ENCODE assay signal across 28 mouse cellular contexts in the genomic region with DNA sequence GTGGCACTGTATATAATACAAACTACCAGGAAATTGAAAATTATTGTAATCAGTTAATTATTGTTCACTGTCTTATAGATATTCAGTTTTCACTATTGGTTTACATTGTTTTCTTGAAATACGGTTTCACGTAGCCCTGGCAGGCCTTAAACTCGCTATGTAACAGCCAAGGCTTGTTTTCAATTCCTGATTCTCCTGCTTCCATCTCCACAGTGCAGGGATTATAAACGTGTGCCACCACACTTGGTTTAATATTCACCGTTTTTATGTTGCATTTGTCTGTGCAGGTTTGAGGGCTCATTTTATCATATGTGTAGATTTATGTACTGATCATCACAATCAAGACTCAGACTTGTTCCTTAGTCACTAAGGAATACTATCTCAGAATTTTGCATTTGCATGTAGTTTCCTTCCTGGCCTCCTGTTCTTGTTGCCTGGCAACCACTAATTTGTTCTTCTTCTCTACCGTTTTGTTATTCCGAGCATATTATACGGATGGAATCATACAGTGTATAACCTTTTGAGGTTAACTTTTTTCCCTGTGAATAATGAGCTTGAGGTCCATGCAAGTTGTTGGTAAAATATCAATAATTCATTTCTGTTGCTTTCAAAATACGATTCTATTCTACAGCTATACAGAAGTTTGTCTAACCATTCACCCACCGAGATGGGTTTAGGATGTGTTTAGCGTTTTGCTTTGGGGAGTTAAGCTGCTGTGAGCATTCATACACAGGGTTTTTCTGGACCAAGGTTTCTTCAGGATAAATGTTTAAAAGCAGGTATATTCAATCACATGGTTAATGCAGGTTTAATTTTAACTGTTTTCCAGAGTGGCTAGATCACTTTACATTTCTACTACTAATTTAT. TPM values are rescaled to one million over a fixed set of nuclear protein-coding genes. Genes with fewer than 3 reads are reported as not detected.
DNase-seq lines count a peak whose midpoint lies in the region; ATAC-seq and TF ChIP-seq lines count a peak whose summit lies in the region.
"Had no signal": no experiment of that assay in that cellular context is flagged by ENCODE, and none has a peak within 500 bp of the region (broad histone marks: within the 10 kb centered on the region; RNA-seq: fewer than 3 reads in every experiment).

No protein-coding gene starts in this region.

- no peak overlapping the region for H3K27ac ChIP-seq in hindbrain, embryonic 11.5 days (ENCODE audit: low read depth, low read length)
- no peak overlapping the region for H3K27ac ChIP-seq in hindbrain, embryonic 13.5 days
- H3K27ac ChIP-seq in midbrain, embryonic 13.5 days = no peak overlapping the region; the same call in 1 of the 2 replicates
- no peak overlapping the region for H3K27ac ChIP-seq in midbrain, embryonic 10.5 days (replicated peaks)
- H3K27ac ChIP-seq in forebrain, postnatal 0 days (ENCODE audit: low read depth, low read length) = peak overlapping the region; percentile 54
- H3K27ac ChIP-seq: embryonic facial prominence, embryonic 10.5 days; liver, embryonic 13.5 days had no signal

- no peaks in the 10 kb centered on the region for H3K9me3 ChIP-seq in hindbrain, embryonic 11.5 days (ENCODE audit: control insufficient read depth, low read length)
- H3K9me3 ChIP-seq in hindbrain, embryonic 13.5 days = no peaks in the 10 kb centered on the region
- H3K9me3 ChIP-seq in midbrain, embryonic 13.5 days = no peaks in the 10 kb centered on the region
- H3K9me3 ChIP-seq in midbrain, embryonic 10.5 days (replicated peaks) = no peaks in the 10 kb centered on the region
- H3K9me3 ChIP-seq in forebrain, postnatal 0 days (ENCODE audit: low read length) = no peaks in the 10 kb centered on the region
- H3K9me3 ChIP-seq: embryonic facial prominence, embryonic 10.5 days; G1E; liver, embryonic 13.5 days had no signal

- no peak overlapping the region for H3K9ac ChIP-seq in hindbrain, embryonic 11.5 days (ENCODE audit: low read depth, low read length)
- H3K9ac ChIP-seq in hindbrain, embryonic 13.5 days = no peak overlapping the region
- no peak overlapping the region for H3K9ac ChIP-seq in midbrain, embryonic 13.5 days (replicated peaks)
- no peak overlapping the region for H3K9ac ChIP-seq in forebrain, postnatal 0 days
- H3K9ac ChIP-seq: liver, embryonic 13.5 days; lung, embryonic 14.5 days had no signal

- no peak overlapping the region for H3K4me3 ChIP-seq in hindbrain, embryonic 11.5 days (ENCODE audit: low read depth, low read length)
- no peak overlapping the region for H3K4me3 ChIP-seq in hindbrain, embryonic 13.5 days
- H3K4me3 ChIP-seq in midbrain, embryonic 13.5 days (replicated peaks) = no peak overlapping the region
- no peak overlapping the region for H3K4me3 ChIP-seq in midbrain, embryonic 10.5 days
- no peak overlapping the region for H3K4me3 ChIP-seq in forebrain, postnatal 0 days (ENCODE audit: low read depth, low read length)
- H3K4me3 ChIP-seq: embryonic facial prominence, embryonic 10.5 days; liver, embryonic 13.5 days had no signal

- no peak for ATAC-seq in hindbrain, embryonic 11.5 days (ENCODE audit: low FRiP score)
- no peak for ATAC-seq in hindbrain, embryonic 13.5 days (ENCODE audit: low FRiP score)
- ATAC-seq in midbrain, embryonic 13.5 days = peak; percentile 65
- peak; percentile 89 for ATAC-seq in forebrain, postnatal 0 days
- ATAC-seq: inflammation-experienced regulatory T-cells, adult 6 months; Patski had no signal

- no peaks in the 10 kb centered on the region for H3K36me3 ChIP-seq in hindbrain, embryonic 11.5 days (ENCODE audit: control insufficient read depth, insufficient read depth, low read length)
- H3K36me3 ChIP-seq in hindbrain, embryonic 13.5 days = no peaks in the 10 kb centered on the region
- H3K36me3 ChIP-seq in midbrain, embryonic 13.5 days = no peaks in the 10 kb centered on the region
- H3K36me3 ChIP-seq in midbrain, embryonic 10.5 days = no peaks in the 10 kb centered on the region
- H3K36me3 ChIP-seq in forebrain, postnatal 0 days (ENCODE audit: insufficient read depth) = no peaks in the 10 kb centered on the region
- H3K36me3 ChIP-seq: embryonic facial prominence, embryonic 10.5 days; G1E; liver, embryonic 13.5 days had no signal

- TF ChIP-seq CTCF in forebrain, postnatal 0 days (IDR thresholded peaks at IDR 0.05; ENCODE audit: low read depth) = no peak

- H3K27me3 ChIP-seq in hindbrain, embryonic 11.5 days (ENCODE audit: control insufficient read depth, insufficient read depth, low read length) = peaks cover 7% of the 10 kb centered on the region; the same call in 1 of the 2 replicates
- H3K27me3 ChIP-seq in hindbrain, embryonic 13.5 days = peaks cover 60% of the 10 kb centered on the region
- H3K27me3 ChIP-seq in midbrain, embryonic 13.5 days = peaks cover 65% of the 10 kb centered on the region
- peaks cover 97% of the 10 kb centered on the region for H3K27me3 ChIP-seq in midbrain, embryonic 10.5 days (ENCODE audit: low read depth, poor library complexity, severe bottlenecking)
- no peaks in the 10 kb centered on the region for H3K27me3 ChIP-seq in forebrain, postnatal 0 days (ENCODE audit: insufficient read depth, low read length)
- H3K27me3 ChIP-seq: CH12.LX had no signal

- WGBS in hindbrain, embryonic 11.5 days = 76% methylated on average over 11 of the region's 11 CpGs
- WGBS in hindbrain, embryonic 13.5 days = 59% methylated on average over 11 of the region's 11 CpGs
- WGBS in midbrain, embryonic 13.5 days = 63% methylated on average over 11 of the region's 11 CpGs
- 85% methylated on average over 11 of the region's 11 CpGs for WGBS in midbrain, embryonic 10.5 days
- WGBS in forebrain, postnatal 0 days = 42% methylated on average over 11 of the region's 11 CpGs

- H3K4me1 ChIP-seq in hindbrain, embryonic 11.5 days (replicated peaks; ENCODE audit: control insufficient read depth, insufficient read depth, low read length) = no peaks in the 10 kb centered on the region
- no peaks in the 10 kb centered on the region; the same call in 1 of the 2 replicates for H3K4me1 ChIP-seq in hindbrain, embryonic 13.5 days (replicated peaks)
- H3K4me1 ChIP-seq in midbrain, embryonic 13.5 days (replicated peaks) = no peaks in the 10 kb centered on the region
- H3K4me1 ChIP-seq in midbrain, embryonic 10.5 days = no peaks in the 10 kb centered on the region
- H3K4me1 ChIP-seq in forebrain, postnatal 0 days (ENCODE audit: insufficient read depth) = no peaks in the 10 kb centered on the region
- H3K4me1 ChIP-seq: embryonic facial prominence, embryonic 10.5 days; liver, embryonic 13.5 days had no signal

- no peak overlapping the region for H3K4me2 ChIP-seq in hindbrain, embryonic 11.5 days (replicated peaks; ENCODE audit: low read depth, low read length)
- no peak overlapping the region for H3K4me2 ChIP-seq in hindbrain, embryonic 13.5 days
- H3K4me2 ChIP-seq in midbrain, embryonic 13.5 days (replicated peaks) = no peak overlapping the region
- H3K4me2 ChIP-seq in forebrain, postnatal 0 days (ENCODE audit: low read depth) = no peak overlapping the region
- H3K4me2 ChIP-seq: liver, embryonic 13.5 days; lung, embryonic 14.5 days had no signal

- DNase-seq in hindbrain, embryonic 11.5 days (ENCODE audit: low spot score) = peak; percentile 1
- no peak for DNase-seq in midbrain, embryonic 10.5 days (ENCODE audit: low spot score)
- DNase-seq in forebrain, postnatal 0 days = peak; percentile 50
- DNase-seq in telencephalon, adult 2 months (ENCODE audit: low read depth, low spot score) = peak; percentile 6
- no peak for DNase-seq in adrenal gland, adult 2 months
- DNase-seq: adrenal gland, postnatal 14 days; B cell, adult 2 months; cerebellum, adult 11 months; cerebellum, postnatal 10 days; kidney, adult 8-10 months; kidney, postnatal 10 days; liver, embryonic 13.5 days; lung, embryonic 14.5 days; thymus, adult 2 months had no signal

RNA-seq across cellular contexts. Expression of a gene that starts 45.3 kb away (rescaled TPM):
- 0.25 TPM in 1 of 2 replicates, not detected in the other for polyA plus RNA-seq in hindbrain, embryonic 11.5 days (2014; fragmentation: Nextera tagmentation; extraction: Ambion mirVana)
- polyA plus RNA-seq in hindbrain, embryonic 13.5 days (2015; fragmentation: Nextera tagmentation; extraction: Ambion mirVana) = 0.06 and 0.26 TPM in 2 replicates
- polyA plus RNA-seq in midbrain, embryonic 13.5 days (2015; fragmentation: Nextera tagmentation; extraction: Ambion mirVana) = 0.10 and 0.15 TPM in 2 replicates
- 0.12 and 0.20 TPM in 2 replicates for polyA plus RNA-seq in midbrain, embryonic 10.5 days (2016; fragmentation: Nextera tagmentation; extraction: Ambion mirVana)
- total RNA-seq in forebrain, postnatal 0 days (2014; rRNA removed) = 0.24 and 0.31 TPM in 2 replicates
- polyA plus RNA-seq in forebrain, postnatal 0 days (2015; fragmentation: Nextera tagmentation; extraction: Ambion mirVana) = 0.39 and 0.42 TPM in 2 replicates
- total RNA-seq in adrenal gland, adult 2 months (2021) = not detected
- not detected in 2 replicates for polyA plus RNA-seq in adrenal gland, adult 2 months (2012; rRNA removed)
- total RNA-seq: adrenal gland, postnatal 14 days; gastrocnemius, adult 18-20 months; heart, adult 8-10 months; heart, postnatal 25 days; monocyte, adult 5-6 weeks; neutrophil, adult 5-6 weeks had no signal
- polyA plus RNA-seq: G1E; heart, embryonic 14.5 days; inflammation-experienced regulatory T-cells, adult 6 months; lung, embryonic 14.5 days; Patski; small intestine, adult 2 months had no signal

RNA-seq across cellular contexts. Expression of a gene that starts 45.6 kb away (rescaled TPM):
- polyA plus RNA-seq in hindbrain, embryonic 11.5 days (2014; fragmentation: Nextera tagmentation; extraction: Ambion mirVana) = 123 and 127 TPM in 2 replicates
- polyA plus RNA-seq in hindbrain, embryonic 13.5 days (2015; fragmentation: Nextera tagmentation; extraction: Ambion mirVana) = 133 and 135 TPM in 2 replicates
- 128 and 135 TPM in 2 replicates for polyA plus RNA-seq in midbrain, embryonic 13.5 days (2015; fragmentation: Nextera tagmentation; extraction: Ambion mirVana)
- 109 and 112 TPM in 2 replicates for polyA plus RNA-seq in midbrain, embryonic 10.5 days (2016; fragmentation: Nextera tagmentation; extraction: Ambion mirVana)
- total RNA-seq in forebrain, postnatal 0 days (2014; rRNA removed) = 69.9 and 76.6 TPM in 2 replicates
- 142 and 156 TPM in 2 replicates for polyA plus RNA-seq in forebrain, postnatal 0 days (2015; fragmentation: Nextera tagmentation; extraction: Ambion mirVana)
- total RNA-seq in adrenal gland, adult 2 months (2021) = 10 to 100 TPM; 63.3 to 93.3 TPM
- 3.5 and 6.7 TPM in 2 replicates for polyA plus RNA-seq in adrenal gland, adult 2 months (2012; rRNA removed)

Comparison
In these comparisons a context has a peak if more than half of its experiments do, and no peak if none do; other contexts are left out.
1. ATAC-seq: peak in midbrain, embryonic 13.5 days (single experiment) and forebrain, postnatal 0 days (single experiment); none in hindbrain, embryonic 11.5 days (single experiment) and hindbrain, embryonic 13.5 days (single experiment).
2. DNase-seq: peak in hindbrain, embryonic 11.5 days (single experiment), forebrain, postnatal 0 days (single experiment) and telencephalon, adult 2 months (single experiment); none in midbrain, embryonic 10.5 days (single experiment) and adrenal gland, adult 2 months (single experiment).
3. RNA of a gene that starts 45.6 kb away (polyA plus RNA-seq): 142 to 156 TPM in forebrain, postnatal 0 days, 133 to 135 TPM in hindbrain, embryonic 13.5 days, 128 to 135 TPM in midbrain, embryonic 13.5 days, 123 to 127 TPM in hindbrain, embryonic 11.5 days and 109 to 112 TPM in midbrain, embryonic 10.5 days; 3.5 to 6.7 TPM in adrenal gland, adult 2 months; every median in the first group is over 10 times any median in the second.